ENCODE assay signal across 10 mouse cellular contexts in the genomic region with DNA sequence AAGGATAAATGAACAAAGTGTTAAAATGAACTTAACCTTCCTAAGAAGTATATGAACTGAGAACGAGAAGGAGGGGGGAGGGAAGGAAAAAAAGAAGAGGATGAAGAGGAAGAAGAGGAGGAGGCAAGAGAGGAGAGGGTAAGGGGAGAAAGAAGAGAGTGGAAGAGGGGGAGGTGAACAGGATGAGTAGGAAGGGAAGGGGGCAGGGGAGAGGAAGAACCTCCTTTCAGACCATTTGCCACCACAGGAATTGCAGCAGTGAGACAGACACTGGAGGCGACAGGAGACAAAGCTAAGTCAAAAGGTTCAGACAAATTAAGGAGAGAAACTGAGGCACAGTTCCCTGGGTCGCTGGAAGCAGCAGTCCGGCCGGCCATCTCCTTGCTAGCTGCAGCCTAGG. TPM values are rescaled to one million over a fixed set of nuclear protein-coding genes. Genes with fewer than 3 reads are reported as not detected.
A peak's percentile ranks its signal among the peaks of the same experiment; 100 is the strongest.
DNase-seq lines count a peak whose midpoint lies in the region; ATAC-seq and TF ChIP-seq lines count a peak whose summit lies in the region.
"Had no signal": no experiment of that assay in that cellular context is flagged by ENCODE, and none has a peak within 500 bp of the region (broad histone marks: within the 10 kb centered on the region; RNA-seq: fewer than 3 reads in every experiment).

No protein-coding gene starts in this region.

- H3K9ac ChIP-seq in heart, embryonic 12.5 days = peak overlapping the region; percentile 25
- no peak overlapping the region for H3K9ac ChIP-seq in ES-Bruce4 (ENCODE audit: low read depth, poor library complexity, severe bottlenecking)
- H3K9ac ChIP-seq in hindbrain, embryonic 12.5 days = peak overlapping the region; percentile 55
- H3K9ac ChIP-seq in liver, postnatal 0 days (replicated peaks) = no peak overlapping the region

- H3K4me1 ChIP-seq in heart, embryonic 12.5 days (replicated peaks) = 0 out of 2 replicates have a peak, but pooled peaks cover 5% of the 10 kb centered on the region
- H3K4me1 ChIP-seq in ES-Bruce4 (ENCODE audit: control insufficient read depth, insufficient read depth, low read length) = no peaks in the 10 kb centered on the region
- peaks cover 7% of the 10 kb centered on the region; the same call in 1 of the 2 replicates for H3K4me1 ChIP-seq in hindbrain, embryonic 12.5 days
- no peaks in the 10 kb centered on the region for H3K4me1 ChIP-seq in liver, postnatal 0 days (ENCODE audit: insufficient read depth)
- no peaks in the 10 kb centered on the region for H3K4me1 ChIP-seq in thymus, adult 2 months (replicated peaks; ENCODE audit: control insufficient read depth, insufficient read depth, low read length)

- intact Hi-C loops in left cerebral cortex, postnatal 4 days (cut with DNase I) = no loop called here

- 16% methylated on average over 5 of the region's 5 CpGs for WGBS in heart, embryonic 12.5 days
- 16% methylated on average over 5 of the region's 5 CpGs for WGBS in hindbrain, embryonic 12.5 days
- WGBS in liver, postnatal 0 days (ENCODE audit: insufficient replicate concordance) = 18% methylated on average over 5 of the region's 5 CpGs
- WGBS in thymus, adult 2 months = 20% methylated on average over 5 of the region's 5 CpGs

- no peak for ATAC-seq in heart, embryonic 12.5 days (ENCODE audit: insufficient number of reproducible peaks, low FRiP score)
- ATAC-seq in hindbrain, embryonic 12.5 days (ENCODE audit: low FRiP score) = no peak
- no peak for ATAC-seq in liver, postnatal 0 days

- no peak overlapping the region for H3K27ac ChIP-seq in heart, embryonic 12.5 days (ENCODE audit: poor library complexity, severe bottlenecking)
- no peak overlapping the region for H3K27ac ChIP-seq in ES-Bruce4 (ENCODE audit: insufficient read depth, low read length)
- no peak overlapping the region for H3K27ac ChIP-seq in hindbrain, embryonic 12.5 days
- no peak overlapping the region for H3K27ac ChIP-seq in liver, postnatal 0 days (ENCODE audit: low read depth)
- H3K27ac ChIP-seq in thymus, adult 2 months (ENCODE audit: control insufficient read depth, insufficient read depth, low read length) = no peak overlapping the region

- peaks cover 6% of the 10 kb centered on the region; the same call in 1 of the 2 replicates for H3K27me3 ChIP-seq in heart, embryonic 12.5 days (replicated peaks)
- H3K27me3 ChIP-seq in ES-Bruce4 (ENCODE audit: control insufficient read depth, insufficient read depth, low read length, poor library complexity, severe bottlenecking) = no peaks in the 10 kb centered on the region
- peaks cover 5% of the 10 kb centered on the region; the same call in 1 of the 2 replicates for H3K27me3 ChIP-seq in hindbrain, embryonic 12.5 days
- 0 out of 2 replicates have a peak, but pooled peaks cover 6% of the 10 kb centered on the region for H3K27me3 ChIP-seq in liver, postnatal 0 days (ENCODE audit: insufficient read depth, low read length)
- no peaks in the 10 kb centered on the region; the same call in 1 of the 2 replicates for H3K27me3 ChIP-seq in thymus, adult 2 months (ENCODE audit: control insufficient read depth, insufficient read depth, low read length)

- H3K36me3 ChIP-seq in heart, embryonic 12.5 days = no peaks in the 10 kb centered on the region
- no peaks in the 10 kb centered on the region for H3K36me3 ChIP-seq in ES-Bruce4 (ENCODE audit: control insufficient read depth, insufficient read depth, low read length, poor library complexity, severe bottlenecking)
- no peaks in the 10 kb centered on the region for H3K36me3 ChIP-seq in hindbrain, embryonic 12.5 days
- no peaks in the 10 kb centered on the region for H3K36me3 ChIP-seq in liver, postnatal 0 days (replicated peaks; ENCODE audit: insufficient read depth, low read length)
- no peaks in the 10 kb centered on the region for H3K36me3 ChIP-seq in thymus, adult 2 months (ENCODE audit: control insufficient read depth, insufficient read depth, low read length)

- no peak for DNase-seq in heart, adult 8-10 months (ENCODE audit: low spot score)
- DNase-seq in liver, postnatal 0 days = no peak
- DNase-seq in thymus, adult 2 months = no peak
- no peak for DNase-seq in spleen, adult 18-20 months
- no peak for DNase-seq in left cerebral cortex, postnatal 4 days

- no peak for TF ChIP-seq POLR2A in ES-Bruce4 (IDR thresholded peaks at IDR 0.05; ENCODE audit: insufficient read depth, low read length)
- TF ChIP-seq POLR2A in thymus, adult 2 months (IDR thresholded peaks at IDR 0.05; ENCODE audit: control insufficient read depth, extremely low read depth, insufficient read depth, low read length, poor library complexity) = no peak

- peak overlapping the region; percentile 79 for H3K4me2 ChIP-seq in heart, embryonic 12.5 days
- peak overlapping the region; percentile 82 for H3K4me2 ChIP-seq in hindbrain, embryonic 12.5 days (replicated peaks)
- peak overlapping the region; percentile 59 for H3K4me2 ChIP-seq in liver, postnatal 0 days (ENCODE audit: low read depth, low read length)

- peak overlapping the region; percentile 43 for H3K4me3 ChIP-seq in heart, embryonic 12.5 days
- H3K4me3 ChIP-seq in ES-Bruce4 (ENCODE audit: low read depth, low read length) = peak overlapping the region; percentile 1; the same call in 1 of the 2 replicates
- H3K4me3 ChIP-seq in hindbrain, embryonic 12.5 days = peak overlapping the region; percentile 35
- H3K4me3 ChIP-seq in liver, postnatal 0 days (ENCODE audit: low read depth, low read length) = no peak overlapping the region
- no peak overlapping the region for H3K4me3 ChIP-seq in thymus, adult 2 months (ENCODE audit: control insufficient read depth, insufficient read depth, low read length)

- TF ChIP-seq CTCF in ES-Bruce4 (IDR thresholded peaks at IDR 0.05; ENCODE audit: low read depth, low read length) = no peak
- no peak for TF ChIP-seq CTCF in liver, postnatal 0 days (IDR thresholded peaks at IDR 0.05; ENCODE audit: low read depth)
- TF ChIP-seq CTCF in thymus, adult 2 months (IDR thresholded peaks at IDR 0.05; ENCODE audit: borderline replicate concordance, control insufficient read depth, extremely low read depth, insufficient read depth, low read length, poor library complexity) = no peak

- TF ChIP-seq EP300 in ES-Bruce4 (IDR thresholded peaks at IDR 0.05; ENCODE audit: insufficient read depth, low read depth, low read length) = no peak
- no peak for TF ChIP-seq EP300 in liver, postnatal 0 days (IDR thresholded peaks at IDR 0.05; ENCODE audit: low read depth)

- H3K9me3 ChIP-seq in heart, embryonic 12.5 days (replicated peaks) = no peaks in the 10 kb centered on the region
- H3K9me3 ChIP-seq in ES-Bruce4 (replicated peaks; ENCODE audit: control insufficient read depth, insufficient read depth, low read length, poor library complexity, severe bottlenecking) = no peaks in the 10 kb centered on the region
- H3K9me3 ChIP-seq in hindbrain, embryonic 12.5 days (replicated peaks) = no peaks in the 10 kb centered on the region
- no peaks in the 10 kb centered on the region for H3K9me3 ChIP-seq in liver, postnatal 0 days (ENCODE audit: low read length)

RNA-seq across cellular contexts. Expression of a gene that starts 0.3 kb away (rescaled TPM):
- 0.09 TPM in 2 replicates for polyA plus RNA-seq in heart, embryonic 12.5 days (2016; fragmentation: Nextera tagmentation; extraction: Ambion mirVana)
- total RNA-seq in heart, adult 8-10 months (2022) = under 1 TPM in 1 of 4 experiments, not detected in 3; 0.25 TPM
- polyA plus RNA-seq in ES-Bruce4 (2011; ENCODE audit: insufficient read depth, insufficient read length, low read depth, missing spikeins) = not detected in 2 replicates
- 3.5 and 4.0 TPM in 2 replicates for polyA plus RNA-seq in hindbrain, embryonic 12.5 days (2016; fragmentation: Nextera tagmentation; extraction: Ambion mirVana)
- polyA plus RNA-seq in liver, postnatal 0 days (2015; fragmentation: Nextera tagmentation; extraction: Ambion mirVana) = 0.13 and 0.17 TPM in 2 replicates
- 0.08 and 0.09 TPM in 2 replicates for polyA plus RNA-seq in thymus, adult 2 months (2012; rRNA removed)
- 1 to 10 TPM; 1.2 to 1.5 TPM for total RNA-seq in left cerebral cortex, postnatal 4 days (2021)
- total RNA-seq: common myeloid progenitor, adult 5-6 weeks had no signal
- polyA plus RNA-seq: C2C12 had no signal

Comparison
In these comparisons a context has a peak if more than half of its experiments do, and no peak if none do; other contexts are left out.
1. H3K4me3 ChIP-seq: peak in heart, embryonic 12.5 days (single experiment), ES-Bruce4 (single experiment) and hindbrain, embryonic 12.5 days (single experiment); none in liver, postnatal 0 days (single experiment) and thymus, adult 2 months (single experiment).
2. H3K9ac ChIP-seq: peak in heart, embryonic 12.5 days (single experiment) and hindbrain, embryonic 12.5 days (single experiment); none in ES-Bruce4 (single experiment) and liver, postnatal 0 days (single experiment).
3. Peak in every context shown above with its lines, with median percentiles within 50 percentile points of each other: H3K4me2 ChIP-seq.